Mouse (Mus musculus) hindbrain, postnatal 0 days (tissue): ENCODE results near the gene Celf2. TPM values are rescaled to one million over a fixed set of nuclear protein-coding genes. Genes with fewer than 3 reads are reported as not detected.

Experiments
- ATAC-seq: fragments of 200-750 bp; cut with Nextera tagmentation; 2 replicates; pipeline ENCODE4 v1.8.0; 2017; ENCODE audit warnings: mild to moderate bottlenecking, moderate TSS enrichment, moderate library complexity
- DNase-seq: peaks from one replicate; pipeline ENCODE4 v3.0.0-alpha.2; 2015; ENCODE audit warnings: low spot score
- H3K27ac ChIP-seq: fragments of 300-500 bp; sonication (generic); 2 replicates; pipeline ENCODE4 v1.5.1; 2014; ENCODE audit warnings: mild to moderate bottlenecking
- H3K27me3 ChIP-seq: fragments of 300-500 bp; sonication (generic); 2 replicates; pipeline ENCODE4 v1.6.1; 2014; ENCODE audit warnings: low read length, mixed read lengths; ENCODE audit not compliant: insufficient read depth
- H3K36me3 ChIP-seq: fragments of 300-500 bp; sonication (generic); 2 replicates; pipeline ENCODE4 v1.6.1; 2014; ENCODE audit warnings: low read length, mixed read lengths; ENCODE audit not compliant: insufficient read depth
- H3K4me1 ChIP-seq: fragments of 300-500 bp; sonication (generic); 2 replicates; pipeline ENCODE4 v1.6.1; 2014; ENCODE audit warnings: antibody characterized with exemption, low read length, mixed read lengths; ENCODE audit not compliant: insufficient read depth
- H3K4me2 ChIP-seq: fragments of 300-500 bp; sonication (generic); 2 replicates; pipeline ENCODE4 v1.6.1; 2014; ENCODE audit warnings: low read depth, mild to moderate bottlenecking, low read length, moderate library complexity, mixed read lengths
- H3K4me3 ChIP-seq: fragments of 300-500 bp; sonication (generic); 2 replicates; pipeline ENCODE4 v1.5.1; 2014; ENCODE audit warnings: low read length
- H3K9ac ChIP-seq: fragments of 300-500 bp; sonication (generic); replicated peaks from 2 replicates; pipeline ENCODE4 v1.6.1; 2014; ENCODE audit warnings: mild to moderate bottlenecking, low read length, moderate library complexity, mixed read lengths
- H3K9me3 ChIP-seq: fragments of 300-500 bp; sonication (generic); 2 replicates; pipeline ENCODE4 v1.6.1; 2016; ENCODE audit warnings: low read length, mixed read lengths
- CTCF ChIP-seq: IDR thresholded peaks from 2 replicates; pipeline ENCODE4 v1.5.1; 2016; ENCODE audit warnings: antibody characterized with exemption, control low read depth, low read depth
- WGBS: fragments of 180-500 bp; shearing (Covaris S2); extraction: QIAGEN DNeasy Blood & Tissue Kit; methylation state at CpG from one replicate; pipeline ENCODE4 v1.1.7; 2014; 5-methylcytosine and 5-hydroxymethylcytosine counted together
- polyA plus RNA-seq: library from polyadenylated mRNA; unstranded; fragments of >200 nt; fragmentation: Nextera tagmentation; extraction: Ambion mirVana; gene quantifications from 2 replicates; pipeline ENCODE4 v1.2.1, GENCODE M21; 2015
- total RNA-seq: library from RNA; depleted of rRNA; stranded (reverse); fragments of >200 nt; gene quantifications from 2 replicates; pipeline ENCODE4 v1.2.3, GENCODE M21; 2014

Celf2 gene
- total and polyA plus RNA-seq, 2 experiments from 2014 or later: 110 to 160 TPM

GRCm38 (mm10) chr2:6678231-6678630, 831.1 kb downstream of the Celf2 start:
- no peaks in the 10 kb centered on the region for H3K9me3 ChIP-seq
- H3K27me3 ChIP-seq: no peaks in the 10 kb centered on the region
- no peak overlapping the region for H3K4me2 ChIP-seq
- H3K36me3 ChIP-seq: no peaks in the 10 kb centered on the region
- no peak overlapping the region for H3K27ac ChIP-seq
- H3K9ac ChIP-seq: no peak overlapping the region
- ATAC-seq (no peak), DNase-seq (no peak)
- no peaks in the 10 kb centered on the region for H3K4me1 ChIP-seq
- H3K4me3 ChIP-seq: no peak overlapping the region
- WGBS: 100% methylated on average over 1 of the region's 1 CpGs
- TF ChIP-seq CTCF: no peak

GRCm38 (mm10) chr2:6677457-6677856, 831.9 kb downstream of the Celf2 start:
- ATAC-seq: no peak

GRCm38 (mm10) chr2:6674401-6674800, 835.0 kb downstream of the Celf2 start:
- Histone ChIP-seq H3K4me1 (no peaks in the 10 kb centered on the region), H3K9ac (no peak overlapping the region), H3K27ac (no peak overlapping the region), H3K27me3 (no peaks in the 10 kb centered on the region), H3K4me2 (no peak overlapping the region), H3K9me3 (no peaks in the 10 kb centered on the region), H3K4me3 (no peak overlapping the region), H3K36me3 (no peaks in the 10 kb centered on the region)
- TF ChIP-seq CTCF: no peak
- ATAC-seq: no peak
- WGBS: 88% methylated on average over 3 of the region's 3 CpGs
- no peak for DNase-seq

More at GRCm38 (mm10) chr2:6677457-6677856, 831.9 kb downstream of the Celf2 start:
- Histone ChIP-seq H3K36me3 (no peaks in the 10 kb centered on the region), H3K9me3 (no peaks in the 10 kb centered on the region), H3K27ac (no peak overlapping the region), H3K9ac (no peak overlapping the region), H3K27me3 (no peaks in the 10 kb centered on the region), H3K4me1 (no peaks in the 10 kb centered on the region), H3K4me2 (no peak overlapping the region), H3K4me3 (no peak overlapping the region)
- no peak for TF ChIP-seq CTCF
- DNase-seq: no peak

GRCm38 (mm10) chr2:6673418-6673817, 835.9 kb downstream of the Celf2 start:
- DNase-seq (no peak), ATAC-seq (no peak)
- WGBS: 81% methylated on average over 3 of the region's 3 CpGs
- Histone ChIP-seq H3K36me3 (no peaks in the 10 kb centered on the region), H3K9me3 (no peaks in the 10 kb centered on the region), H3K4me2 (no peak overlapping the region), H3K27me3 (no peaks in the 10 kb centered on the region), H3K27ac (no peak overlapping the region), H3K4me3 (no peak overlapping the region), H3K4me1 (no peaks in the 10 kb centered on the region), H3K9ac (no peak overlapping the region)
- TF ChIP-seq CTCF: no peak

- H3K27me3 ChIP-seq: no peaks in the 10 kb centered on the region
- no peak overlapping the region for H3K4me2 ChIP-seq
- no peak for ATAC-seq
- no peak for TF ChIP-seq CTCF
- no peak overlapping the region for H3K4me3 ChIP-seq
- H3K36me3 ChIP-seq: no peaks in the 10 kb centered on the region
- no peaks in the 10 kb centered on the region for H3K4me1 ChIP-seq
- no peaks in the 10 kb centered on the region for H3K9me3 ChIP-seq
- no peak for DNase-seq
- no peak overlapping the region for H3K9ac ChIP-seq
- H3K27ac ChIP-seq: no peak overlapping the region
- WGBS: 62% methylated on average over 4 of the region's 4 CpGs
Observed at GRCm38 (mm10) chr2:6667611-6668010, 841.8 kb downstream of the Celf2 start.

GRCm38 (mm10) chr2:6659834-6660233, 849.5 kb downstream of the Celf2 start:
- Histone ChIP-seq H3K27me3 (no peaks in the 10 kb centered on the region), H3K9me3 (no peaks in the 10 kb centered on the region), H3K9ac (no peak overlapping the region), H3K4me3 (no peak overlapping the region), H3K36me3 (no peaks in the 10 kb centered on the region), H3K4me1 (no peaks in the 10 kb centered on the region), H3K4me2 (no peak overlapping the region), H3K27ac (no peak overlapping the region)
- ATAC-seq (no peak), DNase-seq (no peak)
- no peak for TF ChIP-seq CTCF
- WGBS: 63% methylated on average over 4 of the region's 4 CpGs

- TF ChIP-seq CTCF: no peak
- Histone ChIP-seq H3K27ac (no peak overlapping the region), H3K4me3 (no peak overlapping the region), H3K27me3 (no peaks in the 10 kb centered on the region), H3K9ac (no peak overlapping the region), H3K36me3 (no peaks in the 10 kb centered on the region), H3K9me3 (no peaks in the 10 kb centered on the region), H3K4me1 (no peaks in the 10 kb centered on the region), H3K4me2 (no peak overlapping the region)
- DNase-seq (no peak), ATAC-seq (no peak)
- WGBS: 63% methylated on average over 6 of the region's 6 CpGs
Observed at GRCm38 (mm10) chr2:6653719-6654118, 855.6 kb downstream of the Celf2 start.
